8 mouse cellular contexts compared by ENCODE assay signal in the genomic region with DNA sequence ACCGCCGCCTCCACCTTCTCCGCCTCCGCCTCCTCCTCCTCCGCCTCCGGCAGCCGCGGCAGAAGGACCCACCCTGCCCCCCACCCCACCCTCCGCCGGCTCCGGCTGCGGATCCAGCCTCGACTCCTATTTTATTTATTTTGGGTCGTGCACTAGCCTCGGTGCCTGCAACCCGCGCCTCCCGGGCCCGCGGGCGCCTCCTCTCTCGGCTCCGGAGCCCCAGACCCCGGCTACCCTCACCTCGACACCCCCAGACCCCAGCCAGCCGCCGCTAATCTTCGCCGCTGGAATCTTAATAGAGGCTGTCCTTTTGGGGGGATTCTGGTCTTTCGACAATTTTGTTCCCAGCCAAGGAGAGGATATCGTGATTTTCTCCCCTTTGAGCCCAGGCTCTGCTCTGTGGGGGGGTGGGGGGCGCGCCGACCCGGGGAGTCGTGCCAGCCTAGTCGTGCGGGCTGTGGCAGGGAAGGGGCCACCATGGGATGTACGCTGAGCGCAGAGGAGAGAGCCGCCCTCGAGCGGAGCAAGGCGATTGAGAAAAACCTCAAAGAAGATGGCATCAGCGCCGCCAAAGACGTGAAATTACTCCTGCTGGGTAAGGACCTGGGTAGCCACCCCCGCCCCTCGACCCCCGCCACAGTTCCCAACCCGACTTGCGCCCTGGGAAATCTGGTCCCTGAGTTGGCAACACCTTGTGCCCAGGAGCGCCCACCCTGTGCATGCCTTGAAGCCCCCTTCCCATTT. TPM values are rescaled to one million over a fixed set of nuclear protein-coding genes. Genes with fewer than 3 reads are reported as not detected.
DNase-seq lines count a peak whose midpoint lies in the region; ATAC-seq and TF ChIP-seq lines count a peak whose summit lies in the region.

No protein-coding gene starts in this region.

- peak; percentile 53 for DNase-seq in right cerebral cortex, postnatal 14 days
- DNase-seq in right cerebral cortex, postnatal 25 days = no peak
- DNase-seq in heart, postnatal 0 days (ENCODE audit: low spot score) = no peak
- DNase-seq in midbrain, embryonic 11.5 days (ENCODE audit: low spot score, missing footprints) = peak; percentile 92
- DNase-seq in ovary, adult 18-20 months (ENCODE audit: low spot score) = no peak
- DNase-seq in urinary bladder, adult 2 months (ENCODE audit: low spot score) = no peak

- peaks cover 5% of the 10 kb centered on the region; the same call in 1 of the 2 replicates for H3K9me3 ChIP-seq in erythroblast, embryonic 14.5 days (ENCODE audit: control insufficient read depth, low read length)
- H3K9me3 ChIP-seq in heart, postnatal 0 days (replicated peaks; ENCODE audit: control insufficient read depth, low read length) = no peaks in the 10 kb centered on the region
- no peaks in the 10 kb centered on the region for H3K9me3 ChIP-seq in midbrain, embryonic 11.5 days (ENCODE audit: control insufficient read depth, low read length)

- 1% methylated on average over 44 of the region's 53 CpGs for WGBS in heart, postnatal 0 days
- WGBS in midbrain, embryonic 11.5 days = under 1% methylated on average over 47 of the region's 53 CpGs

- peaks cover 66% of the 10 kb centered on the region for H3K27me3 ChIP-seq in erythroblast, embryonic 14.5 days (ENCODE audit: control insufficient read depth)
- peaks cover 31% of the 10 kb centered on the region for H3K27me3 ChIP-seq in heart, postnatal 0 days (ENCODE audit: control insufficient read depth, insufficient read depth, low read length)
- peaks cover 5% of the 10 kb centered on the region; the same call in 1 of the 2 replicates for H3K27me3 ChIP-seq in midbrain, embryonic 11.5 days (ENCODE audit: control insufficient read depth, insufficient read depth, low read length)

- peak overlapping the region; percentile 92 for H3K4me2 ChIP-seq in heart, postnatal 0 days (ENCODE audit: low read depth, low read length)
- peak overlapping the region; percentile 92 for H3K4me2 ChIP-seq in midbrain, embryonic 11.5 days

- TF ChIP-seq CTCF in heart, postnatal 0 days (IDR thresholded peaks at IDR 0.05; ENCODE audit: low read depth) = no peak

- H3K4me1 ChIP-seq in erythroblast, embryonic 14.5 days (ENCODE audit: control insufficient read depth) = peaks cover 11% of the 10 kb centered on the region
- peaks cover 19% of the 10 kb centered on the region for H3K4me1 ChIP-seq in heart, postnatal 0 days (ENCODE audit: control insufficient read depth, insufficient read depth)
- H3K4me1 ChIP-seq in midbrain, embryonic 11.5 days (ENCODE audit: control insufficient read depth, insufficient read depth, low read length) = peaks cover 15% of the 10 kb centered on the region

- no peak overlapping the region; the same call in 1 of the 2 replicates for H3K27ac ChIP-seq in heart, postnatal 0 days (ENCODE audit: low read depth)
- peak overlapping the region; percentile 62 for H3K27ac ChIP-seq in midbrain, embryonic 11.5 days (ENCODE audit: low read depth, low read length)

- H3K9ac ChIP-seq in heart, postnatal 0 days (replicated peaks; ENCODE audit: low read depth, low read length) = peak overlapping the region; percentile 60
- peak overlapping the region; percentile 84 for H3K9ac ChIP-seq in midbrain, embryonic 11.5 days (ENCODE audit: low read length)

- ATAC-seq in erythroblast, adult 5-6 weeks (replicated peaks; ENCODE audit: low FRiP score, poor library complexity, severe bottlenecking) = no peak
- no peak for ATAC-seq in heart, postnatal 0 days (ENCODE audit: insufficient read depth, low read depth)
- ATAC-seq in midbrain, embryonic 11.5 days (ENCODE audit: low FRiP score) = no peak

- peak overlapping the region; percentile 47 for H3K4me3 ChIP-seq in erythroblast, embryonic 14.5 days (replicated peaks)
- peak overlapping the region; percentile 73 for H3K4me3 ChIP-seq in heart, postnatal 0 days (ENCODE audit: low read depth, low read length)
- peak overlapping the region; percentile 71 for H3K4me3 ChIP-seq in midbrain, embryonic 11.5 days (ENCODE audit: low read depth, low read length)

- H3K36me3 ChIP-seq in erythroblast, embryonic 14.5 days (ENCODE audit: control insufficient read depth) = no peaks in the 10 kb centered on the region
- H3K36me3 ChIP-seq in heart, postnatal 0 days (replicated peaks; ENCODE audit: control insufficient read depth, insufficient read depth, low read length) = no peaks in the 10 kb centered on the region
- no peaks in the 10 kb centered on the region for H3K36me3 ChIP-seq in midbrain, embryonic 11.5 days (ENCODE audit: control insufficient read depth, insufficient read depth, low read length)

- TF ChIP-seq EP300 in heart, postnatal 0 days (IDR thresholded peaks at IDR 0.05; ENCODE audit: low read depth) = no peak

RNA-seq across cellular contexts. Expression of a gene that starts 1.3 kb away (rescaled TPM):
- 0.10 TPM in 1 of 2 replicates, not detected in the other for polyA plus RNA-seq in erythroblast, embryonic 14.5 days (2012)
- total RNA-seq in erythroblast, adult 5-6 weeks (2015; ENCODE audit: low replicate concordance) = not detected in 2 replicates
- total RNA-seq in erythroblast, adult 5-6 weeks (2017; ENCODE audit: low replicate concordance) = not detected in 2 replicates
- 7.1 and 10.7 TPM in 2 replicates for total RNA-seq in heart, postnatal 0 days (2014; rRNA removed; ENCODE audit: low replicate concordance)
- 5.9 and 8.4 TPM in 2 replicates for polyA plus RNA-seq in heart, postnatal 0 days (2015; fragmentation: Nextera tagmentation; extraction: Ambion mirVana)
- 32.1 and 35.1 TPM in 2 replicates for polyA plus RNA-seq in midbrain, embryonic 11.5 days (2014; fragmentation: Nextera tagmentation; extraction: Ambion mirVana)
- polyA plus RNA-seq in urinary bladder, adult 2 months (2012; rRNA removed) = 45.3 and 80.5 TPM in 2 replicates

Comparison
In these comparisons a context has a peak if more than half of its experiments do, and no peak if none do; other contexts are left out.
1. DNase-seq: peak in right cerebral cortex, postnatal 14 days (single experiment) and midbrain, embryonic 11.5 days (single experiment); none in right cerebral cortex, postnatal 25 days (single experiment), heart, postnatal 0 days (single experiment), ovary, adult 18-20 months (single experiment) and urinary bladder, adult 2 months (single experiment).
2. Peak in every context shown above with its lines, with median percentiles within 50 percentile points of each other: H3K4me3 ChIP-seq.